Mouse (Mus musculus) cerebellum, postnatal 4 days (tissue): ENCODE measurements at regions not wholly inside any gene's neighbourhood (a gene's known extent, or its start where the extent isn't known, plus 50 kb on each side); places are given as distances from the start of the nearest gene placed in this dataset.
A peak's percentile ranks its signal among the peaks of the same experiment; 100 is the strongest.

Source experiments
- DNase-seq, 2 experiments: peaks; one replicate each; pipeline ENCODE4 v3.0.0; 2022; ENCODE audit warnings: low spot score in 2 of 2, mixed read lengths in 1 of 2

- DNase-seq: no peak
These were observed 270.1 kb downstream of the Mid1ip1 start for GRCm38 (mm10) chrX:10984894-10985293.

DNA sequence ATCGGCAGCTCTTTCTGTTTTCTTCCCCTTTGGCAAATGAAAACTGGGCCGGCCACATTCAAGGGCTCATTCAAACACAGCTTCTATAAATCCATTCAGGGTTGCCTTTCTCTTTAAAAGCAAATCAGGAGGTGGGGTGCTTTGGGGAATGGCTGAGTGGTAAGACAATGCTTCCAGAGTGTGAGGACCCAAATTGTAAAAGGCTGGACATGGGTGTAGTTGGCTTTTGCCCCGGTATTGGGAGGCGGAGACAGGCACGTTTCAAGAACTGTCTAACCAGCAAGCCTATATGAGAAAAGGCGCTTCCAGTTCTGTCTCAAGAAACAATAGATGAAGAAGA lies 277.0 kb downstream of the Mid1ip1 start:
- DNase-seq: no peak

- DNase-seq: peak in 1 of 2 experiments; percentile 20
These were observed 277.6 kb downstream of the Mid1ip1 start for GRCm38 (mm10) chrX:10992211-10993004.

DNA sequence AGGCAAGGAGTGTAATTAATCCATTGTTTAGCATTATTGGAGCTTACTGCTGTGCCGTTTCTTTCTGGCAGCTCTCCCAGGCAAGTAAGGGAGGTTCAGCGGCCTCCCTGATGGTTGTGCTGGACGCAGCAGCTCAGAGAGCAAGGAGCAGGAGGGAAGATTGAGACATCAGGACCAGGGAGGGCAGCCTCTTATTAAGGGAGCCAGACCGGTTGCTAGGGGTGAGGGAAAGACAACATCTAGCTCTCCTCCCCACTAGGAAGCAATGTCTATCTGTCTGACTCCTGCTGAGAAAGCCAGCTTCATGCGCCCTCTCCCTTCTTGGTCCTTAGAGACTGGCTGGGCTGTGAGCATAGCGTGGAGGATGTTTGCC lies 278.2 kb downstream of the Mid1ip1 start:
- DNase-seq: peak in 1 of 2 experiments; percentile 20

DNA sequence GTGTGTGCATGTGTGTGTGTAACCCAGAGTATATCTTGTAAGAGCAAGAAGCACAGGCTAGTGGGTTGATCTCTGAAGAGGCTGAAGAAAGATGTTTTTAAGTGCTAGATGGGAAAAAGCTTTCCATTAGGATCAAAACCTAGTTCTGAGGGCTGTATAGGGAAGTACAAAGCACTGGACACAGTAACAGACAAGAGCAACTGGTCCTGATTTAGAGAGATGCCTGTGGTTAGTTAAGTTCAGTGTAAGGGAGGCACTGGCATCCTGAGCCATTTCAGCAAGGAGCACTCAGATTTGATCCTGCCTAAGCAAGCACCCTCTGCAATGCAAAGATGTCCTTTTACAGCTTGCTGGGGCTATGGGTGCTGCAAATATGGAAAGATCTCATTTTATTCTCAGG lies 280.1 kb downstream of the Mid1ip1 start:
- DNase-seq: no peak

DNA sequence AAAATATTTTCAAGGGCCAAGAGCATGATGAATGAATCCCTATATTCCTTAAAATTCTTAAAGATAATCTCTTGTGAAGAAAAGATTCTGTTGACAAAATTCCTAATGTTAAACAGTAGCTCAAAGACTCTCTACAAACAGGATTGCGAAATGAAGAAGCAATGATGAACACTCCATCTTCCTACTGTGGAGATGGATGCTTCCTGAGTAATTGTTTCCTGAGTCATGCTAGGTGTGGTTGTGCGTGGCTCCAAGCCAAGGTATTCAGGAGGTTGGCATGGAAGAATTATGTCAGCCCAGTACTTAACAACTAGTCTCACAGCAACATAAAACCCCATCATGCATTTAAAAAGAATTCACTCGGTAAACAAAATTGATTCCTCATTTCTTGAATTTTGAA lies 286.4 kb downstream of the Mid1ip1 start:
- no peak for DNase-seq

GRCm38 (mm10) chrX:11039278-11039677 lies 259.8 kb upstream of the H2al1a start:
- DNase-seq: no peak

GRCm38 (mm10) chrX:11046769-11047168 lies 252.3 kb upstream of the H2al1a start:
- no peak for DNase-seq

GRCm38 (mm10) chrX:11082171-11082570 lies 216.9 kb upstream of the H2al1a start:
- no peak for DNase-seq

- DNase-seq: no peak
These were observed 216.2 kb upstream of the H2al1a start for GRCm38 (mm10) chrX:11082845-11083244.

DNA sequence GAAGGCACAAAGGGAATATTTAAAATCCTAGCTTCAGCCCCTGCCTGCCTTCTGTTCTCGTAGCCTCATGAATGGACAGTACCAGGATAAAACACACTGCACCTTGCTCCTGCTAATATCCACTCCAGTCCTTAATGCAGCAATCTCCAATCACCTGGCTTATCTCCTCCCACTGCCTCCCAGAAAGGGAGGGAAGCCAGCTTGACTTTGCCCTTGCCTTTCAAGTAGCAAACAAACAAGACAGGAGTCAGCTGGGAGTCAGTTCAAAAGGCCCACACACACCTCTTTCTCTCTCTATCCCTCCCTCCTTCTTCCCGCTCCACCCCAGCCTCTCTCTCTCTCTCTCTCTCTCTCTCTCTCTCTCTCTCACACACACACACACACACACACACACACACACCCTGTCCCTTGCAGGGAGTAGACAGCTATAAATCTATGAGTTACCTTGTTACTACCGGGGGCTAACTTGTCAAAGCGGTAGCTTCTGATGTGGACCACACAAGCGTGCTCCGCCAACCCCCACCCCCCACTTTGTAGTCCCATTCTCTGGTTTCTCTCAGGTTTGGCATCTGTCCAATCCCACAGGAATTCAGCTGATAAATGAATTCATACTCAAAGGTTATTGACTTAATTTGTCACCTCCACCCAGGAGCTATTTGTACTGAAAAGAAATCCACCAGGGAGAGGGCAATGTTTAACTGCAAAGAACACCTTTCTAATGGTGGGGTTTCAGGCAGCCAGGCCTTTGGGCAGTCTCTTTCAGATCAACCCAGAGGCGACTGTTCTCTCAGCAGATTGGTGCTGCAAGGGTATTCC lies 212.6 kb upstream of the H2al1a start:
- no peak for DNase-seq

- peak; percentile 24 to 55 for DNase-seq
These were observed 211.1 kb upstream of the H2al1a start for GRCm38 (mm10) chrX:11087913-11088312.

- DNase-seq: no peak
These were observed 210.6 kb upstream of the H2al1a start for GRCm38 (mm10) chrX:11088506-11088905.

DNA sequence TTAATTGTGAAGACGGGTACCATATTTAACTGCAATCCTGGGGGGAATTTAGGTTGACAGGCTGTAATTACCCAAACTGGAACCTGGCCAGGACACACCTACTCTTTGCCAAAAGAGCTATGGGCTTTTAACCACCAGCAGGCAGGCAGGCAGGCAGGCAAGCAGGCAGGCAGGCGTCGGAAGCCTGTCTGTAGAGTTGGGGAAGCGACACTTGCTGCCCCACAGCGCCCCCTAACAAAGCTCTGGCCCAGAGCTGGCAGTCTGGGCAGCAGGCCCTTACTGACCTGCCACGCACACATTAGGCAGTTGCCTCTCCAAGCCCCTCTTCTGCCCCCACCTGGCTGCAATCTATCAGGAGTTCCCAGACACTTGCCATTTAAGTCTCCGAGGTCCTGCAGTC lies 208.6 kb upstream of the H2al1a start:
- peak; percentile 32 to 65 for DNase-seq

DNA sequence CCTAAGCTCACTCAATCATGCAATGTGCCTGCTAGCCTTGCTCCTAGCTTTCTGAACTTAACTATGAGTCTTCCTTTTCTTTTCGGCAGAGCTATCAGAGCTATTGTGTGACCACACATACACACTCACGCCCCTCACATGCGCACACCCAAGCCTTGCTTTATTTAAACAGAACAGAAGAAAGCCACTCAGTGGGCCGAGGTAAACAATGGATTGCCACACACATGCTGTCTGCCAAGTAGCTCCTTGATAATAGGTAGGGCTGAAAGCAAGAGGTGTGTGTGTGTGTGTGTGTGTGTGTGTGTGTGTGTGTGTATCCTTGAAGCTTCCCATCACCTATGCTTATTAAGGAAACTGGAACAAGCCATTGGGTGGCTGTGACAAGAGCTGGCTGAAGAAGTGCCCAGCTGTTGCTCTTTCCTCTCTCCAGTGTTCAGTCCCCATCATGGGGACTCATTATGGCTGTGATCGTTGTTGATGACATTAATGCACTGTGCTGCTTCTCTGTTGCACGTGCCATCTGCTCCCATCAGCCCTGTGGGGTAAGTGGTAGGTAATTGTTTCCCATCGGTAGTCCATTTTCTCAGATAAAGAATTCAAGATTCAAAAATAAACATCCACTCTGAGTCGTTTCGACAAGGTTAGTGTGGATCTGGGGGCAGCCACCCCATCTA lies 201.3 kb upstream of the H2al1a start:
- no peak for DNase-seq

GRCm38 (mm10) chrX:11098366-11098765 lies 200.7 kb upstream of the H2al1a start:
- no peak for DNase-seq

DNA sequence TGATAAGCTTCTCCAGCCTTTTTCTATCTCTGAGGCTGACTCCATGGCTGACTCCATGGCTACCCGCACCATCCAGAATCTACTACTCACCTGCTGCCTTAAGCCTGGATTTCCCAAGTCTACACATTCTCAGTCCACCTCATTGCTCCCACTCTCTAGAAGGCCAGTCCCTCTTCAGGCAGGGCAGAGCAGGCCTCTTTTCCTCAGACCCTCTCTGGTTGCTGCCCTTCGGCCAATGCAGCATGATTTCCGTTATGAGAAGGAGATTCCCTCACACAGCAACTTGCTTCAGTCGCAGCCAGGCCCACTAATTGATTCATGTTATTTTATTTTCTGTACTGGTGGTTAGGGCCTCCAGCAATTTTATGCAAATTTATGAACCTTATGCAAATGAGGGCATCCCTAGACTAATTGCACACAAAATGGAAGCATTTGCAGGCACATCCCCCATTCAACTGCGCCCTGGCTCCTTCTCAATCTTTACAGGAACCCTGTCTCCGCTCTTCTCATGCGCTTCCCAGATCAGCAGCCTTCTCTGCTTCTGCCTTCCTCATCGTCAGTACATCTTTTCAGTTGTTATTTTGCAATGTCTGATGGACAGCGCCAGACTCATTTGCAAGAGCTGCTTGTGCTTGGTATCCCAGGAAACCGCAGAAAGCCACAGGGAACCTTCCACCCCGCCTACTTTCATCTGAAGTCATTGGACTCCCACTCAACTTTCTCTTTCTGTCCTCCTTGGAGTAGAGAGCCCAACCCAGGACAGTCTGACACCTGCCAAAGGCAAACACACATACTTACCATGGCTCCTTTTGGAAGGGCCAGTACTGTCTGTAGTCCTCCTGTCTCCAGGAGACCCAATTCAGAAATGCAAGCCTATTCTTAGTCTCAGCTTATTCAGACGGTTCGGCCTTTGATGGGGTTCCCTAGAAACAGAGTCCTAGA lies 199.6 kb upstream of the H2al1a start:
- no peak for DNase-seq

GRCm38 (mm10) chrX:11100935-11101334 lies 198.1 kb upstream of the H2al1a start:
- DNase-seq: no peak

GRCm38 (mm10) chrX:11131253-11131652 lies 167.8 kb upstream of the H2al1a start:
- no peak for DNase-seq

DNA sequence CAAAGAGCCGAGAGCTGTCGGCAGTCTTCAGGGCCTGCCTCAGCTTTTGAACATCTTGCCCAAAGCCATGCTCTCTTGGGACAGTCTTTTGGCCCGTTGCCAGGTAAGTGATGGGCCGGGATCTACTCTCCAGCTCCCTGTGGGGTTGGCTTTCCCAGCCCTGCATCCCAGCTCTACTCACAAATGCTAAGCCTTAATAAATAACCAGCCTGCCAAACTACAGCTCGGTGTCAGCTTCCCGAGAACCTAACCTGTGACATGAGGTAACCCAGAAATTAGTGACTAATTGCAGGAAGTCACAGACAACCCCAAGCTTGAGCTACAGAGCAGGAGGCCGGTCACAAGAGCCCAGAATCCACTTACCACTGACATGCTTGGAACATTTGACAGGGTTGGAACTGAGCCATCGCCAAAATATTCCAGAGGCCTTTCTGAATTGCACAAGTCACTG lies 159.1 kb upstream of the H2al1a start:
- peak in 1 of 2 experiments; percentile 64 for DNase-seq

GRCm38 (mm10) chrX:11141294-11141693 lies 157.8 kb upstream of the H2al1a start:
- DNase-seq: no peak
